Mouse (Mus musculus): ENCODE results near the gene Jaml. TPM values are rescaled to one million over a fixed set of nuclear protein-coding genes. Genes with fewer than 3 reads are reported as not detected.
"Not testable (repeated sequence)": the region's sequence is repeated elsewhere in the genome, so short reads cannot be mapped to it uniquely, and the experiment has no call there.

Jaml gene
- polyA plus RNA-seq (2012; rRNA removed) = 0.08 and 0.53 TPM in 2 replicates

DNA sequence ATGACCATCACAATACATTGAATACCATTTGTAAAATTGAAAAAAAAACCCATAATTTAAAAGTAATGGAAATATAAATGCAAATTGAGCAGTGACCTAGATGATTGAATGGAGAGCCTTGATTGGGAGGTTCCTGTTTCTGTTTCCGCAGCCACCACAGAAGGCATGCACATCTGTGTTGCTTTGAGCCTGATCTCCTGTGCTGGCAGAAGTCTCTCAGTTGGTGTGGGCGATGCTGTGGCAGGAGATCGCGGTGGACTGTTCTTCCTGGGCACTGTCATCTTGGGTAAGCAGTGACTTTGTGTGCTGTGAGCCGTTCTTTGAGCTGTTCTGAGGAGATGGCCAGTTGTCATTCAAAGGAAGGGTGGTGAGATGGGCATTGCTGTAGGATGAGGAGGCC is at the start of gene Jaml:
Gene Jaml, plus strand, starts transcription at position 173 of the 400 bp plus-strand sequence.
- H3K4me1 ChIP-seq (ENCODE audit: control insufficient read depth, insufficient read depth, low read length) = no peaks in the 10 kb centered on the region
- H3K27me3 ChIP-seq (replicated peaks; ENCODE audit: control insufficient read depth, insufficient read depth, low read length) = no peaks in the 10 kb centered on the region
- DNase-seq = no peak
- 87% methylated on average over 5 of the region's 5 CpGs for WGBS
- H3K27ac ChIP-seq (ENCODE audit: insufficient read depth, low read depth, low read length) = no peak within 1 kb of the TSS
- TF ChIP-seq POLR2A (IDR thresholded peaks at IDR 0.05; ENCODE audit: low read depth, low read length) = no peak
- TF ChIP-seq CTCF (conservative IDR thresholded peaks at IDR 0.05; ENCODE audit: insufficient read depth, insufficient read length, low read depth, low read length) = no peak
- H3K4me3 ChIP-seq (ENCODE audit: insufficient read depth, low read depth, low read length) = no peak within 1 kb of the TSS
- H3K36me3 ChIP-seq (ENCODE audit: control insufficient read depth, insufficient read depth, low read length) = no peaks in the 10 kb centered on the region

- Histone ChIP-seq H3K27me3 (replicated peaks; ENCODE audit: control insufficient read depth, insufficient read depth, low read length) (no peaks in the 10 kb centered on the region), H3K4me1 (ENCODE audit: control insufficient read depth, insufficient read depth, low read length) (no peaks in the 10 kb centered on the region), H3K27ac (ENCODE audit: insufficient read depth, low read depth, low read length) (no peak overlapping the region), H3K36me3 (ENCODE audit: control insufficient read depth, insufficient read depth, low read length) (no peaks in the 10 kb centered on the region), H3K4me3 (ENCODE audit: insufficient read depth, low read depth, low read length) (no peak overlapping the region)
- no peak for DNase-seq
- WGBS = 68% methylated on average over 6 of the region's 6 CpGs
- no peak for TF ChIP-seq CTCF (conservative IDR thresholded peaks at IDR 0.05; ENCODE audit: insufficient read depth, insufficient read length, low read depth, low read length)
- TF ChIP-seq POLR2A (IDR thresholded peaks at IDR 0.05; ENCODE audit: low read depth, low read length) = no peak
Measured at GRCm38 (mm10) chr9:45030341-45030740, 48.6 kb upstream of the Jaml start.

DNA sequence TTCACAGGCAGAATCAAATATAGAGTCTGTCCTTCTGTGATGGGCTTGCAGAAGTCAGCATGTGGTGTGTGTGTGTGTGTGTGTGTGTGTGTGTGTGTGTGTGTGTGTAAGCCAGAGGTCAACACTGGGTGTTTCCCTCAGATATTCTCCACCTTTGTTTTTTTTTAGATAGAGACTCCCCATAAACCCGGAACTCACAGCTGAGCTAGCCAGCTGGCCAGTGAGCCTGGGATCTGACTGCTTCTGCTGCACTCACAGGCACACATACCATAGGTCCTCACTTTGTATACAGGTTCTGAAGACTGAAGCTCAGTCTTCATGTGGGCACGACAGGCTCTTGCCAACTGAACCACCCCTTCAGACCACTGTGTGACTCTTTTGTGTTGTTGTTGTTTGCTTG is 46.7 kb upstream of the Jaml start:
- no peaks in the 10 kb centered on the region for H3K36me3 ChIP-seq (ENCODE audit: control insufficient read depth, insufficient read depth, low read length)
- no peak for TF ChIP-seq CTCF (conservative IDR thresholded peaks at IDR 0.05; ENCODE audit: insufficient read depth, insufficient read length, low read depth, low read length)
- no peak for TF ChIP-seq POLR2A (IDR thresholded peaks at IDR 0.05; ENCODE audit: low read depth, low read length)
- 70% methylated on average over 2 of the region's 2 CpGs for WGBS
- no peaks in the 10 kb centered on the region for H3K4me1 ChIP-seq (ENCODE audit: control insufficient read depth, insufficient read depth, low read length)
- no peak for DNase-seq
- H3K27me3 ChIP-seq (replicated peaks; ENCODE audit: control insufficient read depth, insufficient read depth, low read length) = no peaks in the 10 kb centered on the region
- H3K4me3 ChIP-seq (ENCODE audit: insufficient read depth, low read depth, low read length) = no peak overlapping the region
- H3K27ac ChIP-seq (ENCODE audit: insufficient read depth, low read depth, low read length) = no peak overlapping the region

- TF ChIP-seq CTCF (conservative IDR thresholded peaks at IDR 0.05; ENCODE audit: insufficient read depth, insufficient read length, low read depth, low read length) (no peak), POLR2A (IDR thresholded peaks at IDR 0.05; ENCODE audit: low read depth, low read length) (no peak)
- no peaks in the 10 kb centered on the region for H3K4me1 ChIP-seq (ENCODE audit: control insufficient read depth, insufficient read depth, low read length)
- 88% methylated on average over 3 of the region's 3 CpGs for WGBS
- no peak overlapping the region for H3K4me3 ChIP-seq (ENCODE audit: insufficient read depth, low read depth, low read length)
- no peaks in the 10 kb centered on the region for H3K36me3 ChIP-seq (ENCODE audit: control insufficient read depth, insufficient read depth, low read length)
- no peak overlapping the region for H3K27ac ChIP-seq (ENCODE audit: insufficient read depth, low read depth, low read length)
- no peaks in the 10 kb centered on the region for H3K27me3 ChIP-seq (replicated peaks; ENCODE audit: control insufficient read depth, insufficient read depth, low read length)
- DNase-seq = no peak
Measured at GRCm38 (mm10) chr9:45034526-45034925, 44.5 kb upstream of the Jaml start.

DNA sequence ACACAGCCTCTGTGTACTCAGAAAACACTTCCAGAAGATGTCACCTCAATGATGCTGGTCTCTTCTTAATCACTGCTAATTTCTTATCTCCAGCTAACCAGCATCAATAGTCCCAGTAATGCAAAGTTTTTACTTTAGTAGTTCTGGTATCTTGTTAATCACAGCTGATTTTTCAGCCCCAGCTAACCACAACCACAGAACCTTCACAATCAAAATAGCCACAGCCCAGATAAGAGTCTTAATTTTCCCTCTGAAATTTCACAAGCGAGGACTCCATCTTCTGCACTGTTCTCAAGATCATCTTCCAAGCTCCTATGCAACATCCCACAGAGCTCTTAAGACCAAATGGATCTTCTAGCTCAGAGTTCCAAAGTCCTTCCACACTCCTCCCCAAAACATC is 41.2 kb upstream of the Jaml start:
- H3K27me3 ChIP-seq (replicated peaks; ENCODE audit: control insufficient read depth, insufficient read depth, low read length); DNase-seq; H3K36me3 ChIP-seq (ENCODE audit: control insufficient read depth, insufficient read depth, low read length); H3K27ac ChIP-seq (ENCODE audit: insufficient read depth, low read depth, low read length); H3K4me3 ChIP-seq (ENCODE audit: insufficient read depth, low read depth, low read length): not testable (repeated sequence)
- WGBS = 87% methylated on average over 1 of the region's 1 CpGs
- peaks cover 14% of the 10 kb centered on the region for H3K4me1 ChIP-seq (ENCODE audit: control insufficient read depth, insufficient read depth, low read length)

DNA sequence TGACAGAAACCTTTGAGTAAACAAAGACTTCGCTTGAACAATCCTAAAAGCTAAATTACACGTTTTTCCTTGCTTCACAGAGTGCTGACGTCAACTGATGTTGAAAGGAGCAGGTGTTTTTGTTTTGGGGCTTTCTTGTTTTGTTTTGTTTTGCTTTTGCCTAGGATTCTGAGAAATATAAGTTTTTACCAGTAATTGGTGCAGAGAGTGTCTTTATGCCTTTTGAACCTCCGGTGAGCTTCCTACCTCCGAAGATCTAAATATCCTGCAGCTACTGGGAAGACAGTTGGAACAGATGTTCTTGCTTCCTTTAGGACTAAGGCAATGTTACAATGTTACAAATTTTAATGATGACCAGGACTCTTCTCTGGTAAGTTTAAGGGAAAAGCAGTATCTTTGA is 39.5 kb upstream of the Jaml start, which contains the start of gene Mpzl2:
Gene Mpzl2, plus strand, starts transcription at position 301 of the 400 bp plus-strand sequence.
- Histone ChIP-seq H3K4me3 (ENCODE audit: insufficient read depth, low read depth, low read length) (0 out of 2 replicates have a peak within 1 kb of the TSS, but pooled peaks have one; percentile 16), H3K4me1 (ENCODE audit: control insufficient read depth, insufficient read depth, low read length) (peaks cover 17% of the 10 kb centered on the region), H3K27me3 (replicated peaks; ENCODE audit: control insufficient read depth, insufficient read depth, low read length) (no peaks in the 10 kb centered on the region), H3K27ac (ENCODE audit: insufficient read depth, low read depth, low read length) (peak within 1 kb of the TSS; percentile 32; the same call in 1 of the 2 replicates), H3K36me3 (ENCODE audit: control insufficient read depth, insufficient read depth, low read length) (no peaks in the 10 kb centered on the region)
- DNase-seq = no peak
- 72% methylated on average over 5 of the region's 5 CpGs for WGBS
- TF ChIP-seq CTCF (conservative IDR thresholded peaks at IDR 0.05; ENCODE audit: insufficient read depth, insufficient read length, low read depth, low read length) (no peak), POLR2A (IDR thresholded peaks at IDR 0.05; ENCODE audit: low read depth, low read length) (no peak)

DNA sequence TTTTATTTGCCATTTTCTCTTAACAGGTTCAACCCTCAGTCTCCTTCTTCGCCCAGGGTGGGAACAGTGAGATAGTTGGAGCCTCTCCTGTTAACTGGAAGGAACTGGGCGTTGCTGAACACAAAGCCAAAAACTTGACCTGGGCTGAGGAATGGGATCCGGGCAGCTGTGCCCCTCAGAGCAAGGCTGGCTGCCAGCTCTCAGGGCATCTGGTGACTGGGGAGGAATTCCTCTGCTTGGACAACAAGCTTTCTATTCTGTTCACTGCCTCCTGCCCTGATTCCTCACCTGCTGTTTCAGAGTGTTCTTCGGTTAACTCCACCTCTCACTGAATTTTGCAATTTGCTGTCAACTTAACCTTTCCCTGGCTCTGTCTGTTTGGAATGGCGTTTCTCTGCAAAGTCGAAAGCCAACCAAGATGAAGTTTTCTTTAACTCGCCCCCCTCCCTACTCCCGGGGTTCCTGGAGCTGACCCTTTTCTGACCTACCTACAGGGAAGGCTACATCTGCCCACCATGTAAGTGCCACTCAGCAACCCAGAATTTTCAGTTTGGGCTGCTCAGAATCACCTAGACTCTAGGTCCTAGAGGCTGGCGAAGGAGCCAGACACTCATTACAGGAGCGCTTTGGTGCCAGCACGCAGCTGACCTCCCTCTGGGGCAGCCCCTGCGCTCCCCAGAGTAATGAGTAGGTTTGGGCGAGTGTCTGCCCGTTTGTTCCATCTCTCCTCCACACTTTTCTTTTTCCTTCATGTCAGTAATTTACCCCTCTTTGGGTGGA is 38.7 kb upstream of the Jaml start:
- H3K27me3 ChIP-seq (replicated peaks; ENCODE audit: control insufficient read depth, insufficient read depth, low read length) = no peaks in the 10 kb centered on the region
- H3K27ac ChIP-seq (ENCODE audit: insufficient read depth, low read depth, low read length) = peak overlapping the region; percentile 32; the same call in 1 of the 2 replicates
- WGBS = 11% methylated on average over 14 of the region's 14 CpGs
- TF ChIP-seq CTCF (conservative IDR thresholded peaks at IDR 0.05; ENCODE audit: insufficient read depth, insufficient read length, low read depth, low read length) (no peak), POLR2A (IDR thresholded peaks at IDR 0.05; ENCODE audit: low read depth, low read length) (no peak)
- no peaks in the 10 kb centered on the region for H3K36me3 ChIP-seq (ENCODE audit: control insufficient read depth, insufficient read depth, low read length)
- H3K4me1 ChIP-seq (ENCODE audit: control insufficient read depth, insufficient read depth, low read length) = peaks cover 17% of the 10 kb centered on the region
- peak; percentile 38 for DNase-seq
- H3K4me3 ChIP-seq (ENCODE audit: insufficient read depth, low read depth, low read length) = peak overlapping the region; percentile 16; the same call in 1 of the 2 replicates

Measured in kidney, adult 2 months (tissue).